Mouse (Mus musculus) liver, postnatal 0 days (tissue): ENCODE results near the gene Fkbp14. TPM values are rescaled to one million over a fixed set of nuclear protein-coding genes. Genes with fewer than 3 reads are reported as not detected.

Experiments used
- ATAC-seq: fragments of 200-750 bp; cut with Nextera tagmentation; 2 replicates; pipeline ENCODE4 v1.8.0; 2017; ENCODE audit warnings: mild to moderate bottlenecking, moderate library complexity
- DNase-seq: peaks from one replicate; pipeline ENCODE4 v3.0.0-alpha.2; 2016
- H3K27ac ChIP-seq: fragments of 300-500 bp; sonication (generic); 2 replicates; pipeline ENCODE4 v1.5.1; 2014; ENCODE audit warnings: antibody characterized with exemption, moderate library complexity, mild to moderate bottlenecking, low read depth
- H3K27me3 ChIP-seq: fragments of 300-500 bp; sonication (generic); 2 replicates; pipeline ENCODE4 v1.6.1; 2014; ENCODE audit warnings: low read length, control low read depth, mixed read lengths; ENCODE audit not compliant: insufficient read depth
- H3K36me3 ChIP-seq: fragments of 300-500 bp; sonication (generic); replicated peaks from 2 replicates; pipeline ENCODE4 v1.6.1; 2014; ENCODE audit warnings: mild to moderate bottlenecking, control low read depth, low read length, moderate library complexity, mixed read lengths; ENCODE audit not compliant: insufficient read depth
- H3K4me1 ChIP-seq: fragments of 300-500 bp; sonication (generic); 2 replicates; pipeline ENCODE4 v1.6.1; 2014; ENCODE audit warnings: antibody characterized with exemption, mild to moderate bottlenecking, control low read depth; ENCODE audit not compliant: insufficient read depth
- H3K4me2 ChIP-seq: fragments of 300-500 bp; sonication (generic); 2 replicates; pipeline ENCODE4 v1.6.1; 2014; ENCODE audit warnings: low read depth, mild to moderate bottlenecking, low read length, moderate library complexity, mixed read lengths
- H3K4me3 ChIP-seq: fragments of 300-500 bp; sonication (generic); 2 replicates; pipeline ENCODE4 v1.5.1; 2014; ENCODE audit warnings: low read depth, low read length
- H3K9ac ChIP-seq: fragments of 300-500 bp; sonication (generic); replicated peaks from 2 replicates; pipeline ENCODE4 v1.6.1; 2014; ENCODE audit warnings: mild to moderate bottlenecking, moderate library complexity
- H3K9me3 ChIP-seq: fragments of 300-500 bp; sonication (generic); 2 replicates; pipeline ENCODE4 v1.6.1; 2016; ENCODE audit warnings: mild to moderate bottlenecking, control low read depth, low read length, mixed read lengths
- CTCF ChIP-seq: sonication (generic); IDR thresholded peaks from 2 replicates; pipeline ENCODE4 v1.5.1; 2016; ENCODE audit warnings: antibody characterized with exemption, low read depth
- EP300 ChIP-seq: IDR thresholded peaks from 2 replicates; pipeline ENCODE4 v1.6.1; 2016; ENCODE audit warnings: antibody characterized with exemption, low read depth, mild to moderate bottlenecking
- WGBS: fragments of 180-500 bp; shearing (Covaris S2); extraction: QIAGEN DNeasy Blood & Tissue Kit; methylation state at CpG from one replicate; pipeline ENCODE4 v1.1.7; 2014; ENCODE audit not compliant: insufficient replicate concordance; 5-methylcytosine and 5-hydroxymethylcytosine counted together
- polyA plus RNA-seq: library from polyadenylated mRNA; unstranded; fragments of >200 nt; fragmentation: Nextera tagmentation; extraction: Ambion mirVana; gene quantifications from 2 replicates; pipeline ENCODE4 v1.2.1, GENCODE M21; 2015

Fkbp14 gene
- polyA plus RNA-seq = 1.7 and 2.3 TPM in 2 replicates

DNA sequence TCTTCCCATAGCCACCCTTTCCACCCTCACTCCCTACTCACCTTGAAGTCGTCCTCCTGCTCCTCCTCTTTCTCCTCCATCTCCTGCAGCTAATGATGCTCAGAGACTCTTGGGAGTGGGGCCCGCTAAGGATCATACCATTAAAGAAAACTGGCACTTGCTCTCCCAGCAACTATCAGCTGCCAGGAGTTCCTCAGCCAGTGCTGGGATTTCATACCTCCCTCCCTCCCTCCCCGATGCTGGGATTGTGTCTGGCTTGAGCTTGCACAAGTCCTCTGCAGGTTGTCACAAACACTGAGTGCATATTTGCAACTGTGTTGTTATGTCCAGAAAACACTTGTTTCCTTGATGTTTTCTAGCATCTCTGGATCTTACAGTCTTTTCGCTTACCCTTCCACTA, at the start of gene Fkbp14:
Gene Fkbp14, minus strand, starts transcription at position 101 of the 400 bp plus-strand sequence.
- WGBS = 80% methylated on average over 4 of the region's 4 CpGs
- ATAC-seq = no peak
- H3K27me3 ChIP-seq = no peaks in the 10 kb centered on the region
- TF ChIP-seq EP300 (no peak), CTCF (no peak)
- no peak for DNase-seq
- H3K36me3 ChIP-seq = no peaks in the 10 kb centered on the region
- H3K4me2 ChIP-seq = peak within 1 kb of the TSS; percentile 91; the same call in 1 of the 2 replicates
- peaks cover 22% of the 10 kb centered on the region for H3K4me1 ChIP-seq
- H3K4me3 ChIP-seq = no peak within 1 kb of the TSS
- no peaks in the 10 kb centered on the region for H3K9me3 ChIP-seq
- no peak within 1 kb of the TSS for H3K9ac ChIP-seq
- no peak within 1 kb of the TSS for H3K27ac ChIP-seq

DNA sequence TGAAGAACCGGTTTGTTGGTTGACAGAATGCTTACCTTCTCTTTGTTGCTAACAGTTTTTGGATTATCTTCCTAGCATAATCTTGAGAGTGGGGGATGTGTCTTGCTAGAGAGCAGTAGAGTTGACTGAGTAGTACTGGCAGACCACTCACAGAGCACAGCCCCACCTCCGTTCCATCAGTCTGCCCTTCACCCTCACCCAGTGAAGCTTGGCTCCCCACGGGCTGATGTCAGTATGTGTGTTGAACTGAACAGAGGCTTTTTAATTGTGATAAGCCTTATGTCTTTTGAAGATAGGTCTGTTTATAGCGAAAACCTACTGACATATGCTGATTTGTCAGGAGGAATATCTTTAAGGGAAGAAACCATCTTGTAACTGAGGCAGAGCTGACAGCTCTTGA, 46.1 kb upstream of the Fkbp14 start:
- Histone ChIP-seq H3K4me3 (no peak overlapping the region), H3K36me3 (peaks cover 3% of the 10 kb centered on the region; the same call in 1 of the 2 replicates), H3K4me1 (peaks cover 3% of the 10 kb centered on the region), H3K4me2 (no peak overlapping the region), H3K27me3 (no peaks in the 10 kb centered on the region), H3K9ac (no peak overlapping the region), H3K27ac (no peak overlapping the region), H3K9me3 (no peaks in the 10 kb centered on the region)
- 68% methylated on average over 4 of the region's 4 CpGs for WGBS
- no peak for DNase-seq
- no peak for TF ChIP-seq CTCF
- TF ChIP-seq EP300 = no peak
- ATAC-seq = no peak

DNA sequence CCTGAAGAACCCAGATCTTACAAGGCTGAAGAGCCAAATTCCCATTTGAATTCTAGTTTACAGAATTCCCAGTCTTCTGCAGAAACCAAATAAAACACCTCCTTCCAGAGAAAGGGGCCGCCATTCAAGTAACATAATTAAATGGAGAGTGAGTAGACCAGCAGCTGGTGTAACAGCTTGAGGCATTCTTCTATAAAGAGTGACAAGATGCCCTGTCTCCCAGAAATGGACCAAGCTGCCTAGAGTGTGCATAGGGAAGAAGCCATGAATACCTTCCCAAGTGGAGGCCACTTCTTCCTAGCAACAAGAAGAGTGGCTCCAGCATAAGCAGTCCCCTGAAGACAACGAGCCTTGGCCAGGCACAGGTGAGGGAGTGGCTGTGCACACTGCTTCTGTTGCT, 44.8 kb upstream of the Fkbp14 start:
- H3K36me3 ChIP-seq = peaks cover 3% of the 10 kb centered on the region; the same call in 1 of the 2 replicates
- no peak overlapping the region for H3K9ac ChIP-seq
- H3K27me3 ChIP-seq = no peaks in the 10 kb centered on the region
- H3K27ac ChIP-seq = no peak overlapping the region
- WGBS = 77% methylated on average over 2 of the region's 2 CpGs
- no peak overlapping the region for H3K4me3 ChIP-seq
- ATAC-seq (no peak), DNase-seq (no peak)
- H3K4me2 ChIP-seq = no peak overlapping the region
- H3K4me1 ChIP-seq = peaks cover 3% of the 10 kb centered on the region
- no peak for TF ChIP-seq CTCF
- TF ChIP-seq EP300 = no peak
- no peaks in the 10 kb centered on the region for H3K9me3 ChIP-seq

DNA sequence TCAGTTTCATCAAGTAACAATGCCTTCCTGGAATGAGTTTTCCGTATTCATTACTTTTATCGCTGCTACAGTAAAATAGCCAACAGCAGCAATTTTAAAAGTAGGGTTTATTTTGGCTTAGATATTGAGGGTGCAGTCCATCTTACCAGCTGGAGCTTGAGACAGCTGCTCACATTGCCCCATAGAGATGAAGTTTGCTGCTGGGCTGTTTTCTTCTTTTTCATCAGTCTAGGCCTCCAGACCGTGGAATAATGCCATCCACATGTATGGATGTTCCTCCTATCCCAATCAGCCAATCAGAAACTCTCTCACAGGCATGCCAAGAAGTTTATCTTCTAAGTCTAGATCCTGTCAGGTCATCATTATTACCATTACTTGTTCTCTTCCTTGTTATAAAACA, 42.8 kb upstream of the Fkbp14 start:
- Histone ChIP-seq H3K4me1 (peaks cover 3% of the 10 kb centered on the region), H3K9me3 (no peaks in the 10 kb centered on the region), H3K27ac (no peak overlapping the region), H3K36me3 (peaks cover 3% of the 10 kb centered on the region; the same call in 1 of the 2 replicates), H3K9ac (no peak overlapping the region), H3K4me3 (no peak overlapping the region), H3K4me2 (no peak overlapping the region), H3K27me3 (no peaks in the 10 kb centered on the region)
- 84% methylated on average over 3 of the region's 3 CpGs for WGBS
- DNase-seq (no peak), ATAC-seq (no peak)
- TF ChIP-seq EP300 (no peak), CTCF (no peak)

DNA sequence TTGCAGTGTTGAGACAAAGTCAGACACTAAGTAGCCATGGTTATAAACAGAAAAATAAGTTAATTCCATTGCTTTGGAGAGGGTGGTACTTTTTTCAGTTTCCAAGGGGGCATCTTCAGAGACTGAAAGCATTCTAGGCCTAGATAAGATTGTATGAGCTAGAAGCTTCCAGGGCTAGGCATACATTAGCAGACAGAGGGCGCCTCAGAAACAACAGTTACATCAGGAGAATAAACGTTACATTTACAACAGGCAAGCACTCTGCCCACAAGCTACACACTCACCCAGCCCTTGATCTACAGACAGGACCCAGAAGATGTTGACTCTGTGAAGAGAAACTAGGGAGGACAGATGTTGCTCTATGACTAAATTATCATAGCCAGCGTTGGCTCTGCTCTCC, 34.4 kb upstream of the Fkbp14 start:
- Histone ChIP-seq H3K4me2 (no peak overlapping the region), H3K36me3 (no peaks in the 10 kb centered on the region), H3K9me3 (no peaks in the 10 kb centered on the region), H3K4me1 (no peaks in the 10 kb centered on the region), H3K27me3 (no peaks in the 10 kb centered on the region), H3K4me3 (no peak overlapping the region), H3K27ac (no peak overlapping the region), H3K9ac (no peak overlapping the region)
- 55% methylated on average over 3 of the region's 3 CpGs for WGBS
- TF ChIP-seq CTCF (peak; percentile 49), EP300 (no peak)
- ATAC-seq (no peak), DNase-seq (no peak)

DNA sequence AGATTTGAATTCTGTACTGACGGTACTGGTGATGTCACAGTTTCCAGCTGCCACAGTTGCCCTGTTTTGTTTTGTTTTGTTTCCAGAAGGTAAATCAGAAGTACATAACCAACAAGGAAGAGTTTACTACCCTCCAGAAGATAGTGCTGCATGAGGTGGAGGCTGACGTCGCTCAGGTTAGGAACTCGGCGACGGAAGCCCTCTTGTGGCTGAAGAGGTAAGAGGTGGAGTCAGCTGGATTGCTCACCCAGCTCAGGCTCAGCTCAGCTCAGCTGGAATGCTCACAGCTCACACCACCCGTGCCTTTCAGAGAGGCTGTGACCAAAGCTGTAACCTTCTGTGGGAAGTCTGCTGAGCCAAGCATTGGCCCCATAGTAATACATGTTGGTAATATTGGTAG, 32.6 kb upstream of the Fkbp14 start:
- Histone ChIP-seq H3K4me3 (no peak overlapping the region), H3K9me3 (no peaks in the 10 kb centered on the region), H3K9ac (no peak overlapping the region), H3K27me3 (no peaks in the 10 kb centered on the region), H3K4me2 (no peak overlapping the region), H3K36me3 (no peaks in the 10 kb centered on the region), H3K27ac (no peak overlapping the region), H3K4me1 (no peaks in the 10 kb centered on the region)
- DNase-seq (peak; percentile 31), ATAC-seq (0 out of 2 replicates have a peak, but pooled peaks have one; percentile 43)
- WGBS = 46% methylated on average over 7 of the region's 7 CpGs
- TF ChIP-seq CTCF (peak; percentile 61), EP300 (no peak)

DNA sequence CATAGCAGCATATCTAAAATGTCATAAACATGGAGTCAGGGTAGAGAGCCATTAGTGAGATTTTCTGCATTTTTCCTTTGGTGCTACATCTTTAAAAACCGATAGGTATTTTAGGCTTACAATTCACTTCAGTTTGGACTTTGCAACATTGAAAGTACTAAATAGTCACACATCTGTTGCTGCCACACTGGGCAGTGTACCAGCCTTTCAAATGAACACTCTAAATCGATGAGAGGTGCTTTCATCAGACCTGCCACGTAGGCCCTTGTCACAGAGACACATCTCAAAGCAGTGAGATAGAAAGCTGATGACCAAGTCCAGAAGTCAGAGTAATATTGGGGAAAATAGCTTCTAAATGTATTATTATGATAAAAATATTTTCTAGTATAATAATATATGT, 31.3 kb upstream of the Fkbp14 start:
- Histone ChIP-seq H3K27me3 (no peaks in the 10 kb centered on the region), H3K4me1 (no peaks in the 10 kb centered on the region), H3K9ac (no peak overlapping the region), H3K4me3 (no peak overlapping the region), H3K36me3 (no peaks in the 10 kb centered on the region), H3K9me3 (no peaks in the 10 kb centered on the region), H3K4me2 (no peak overlapping the region), H3K27ac (no peak overlapping the region)
- ATAC-seq (no peak), DNase-seq (no peak)
- TF ChIP-seq CTCF (no peak), EP300 (no peak)
- 83% methylated on average over 3 of the region's 3 CpGs for WGBS
